Mouse (Mus musculus) embryonic facial prominence, embryonic 14.5 days (tissue): ENCODE data around the gene Lrfn3. TPM values are rescaled to one million over a fixed set of nuclear protein-coding genes. Genes with fewer than 3 reads are reported as not detected.

ENCODE experiments used
- polyA plus RNA-seq: library from polyadenylated mRNA; unstranded; fragments of >200 nt; fragmentation: Nextera tagmentation; extraction: Ambion mirVana; gene quantifications from 2 replicates; pipeline ENCODE4 v1.2.1, GENCODE M21; 2014

Lrfn3 gene
- polyA plus RNA-seq, 1 experiment from 2014 or later = 4.2 TPM

Other genes starting within 250 kb of the Lrfn3 start
- gene Zfp382, start 240.8 kb downstream of the Lrfn3 start, polyA plus RNA-seq = 5.8 and 6.5 TPM in 2 replicates
- 18.1 and 18.4 TPM in 2 replicates for gene Zfp146, start 193.0 kb downstream of the Lrfn3 start, polyA plus RNA-seq
- 7.4 and 17.0 TPM in 2 replicates for gene Cox7a1, start 178.6 kb downstream of the Lrfn3 start, polyA plus RNA-seq
- 96.4 and 107 TPM in 2 replicates for gene Capns1, start 164.0 kb downstream of the Lrfn3 start, polyA plus RNA-seq
- 172 and 180 TPM in 2 replicates for gene Polr2i, start 130.8 kb downstream of the Lrfn3 start, polyA plus RNA-seq
- gene Tbcb, start 130.5 kb downstream of the Lrfn3 start, polyA plus RNA-seq = 166 and 169 TPM in 2 replicates
- 1.1 and 1.4 TPM in 2 replicates for gene Ovol3, start 127.0 kb downstream of the Lrfn3 start, polyA plus RNA-seq
- gene Thap8, start 82.7 kb downstream of the Lrfn3 start, polyA plus RNA-seq = 0.22 and 0.28 TPM in 2 replicates
- gene Wdr62, start 82.4 kb downstream of the Lrfn3 start, polyA plus RNA-seq = 7.5 and 7.7 TPM in 2 replicates
- 51.8 and 58.1 TPM in 2 replicates for gene Clip3, start 71.0 kb downstream of the Lrfn3 start, polyA plus RNA-seq
- gene Alkbh6, start 54.1 kb downstream of the Lrfn3 start, polyA plus RNA-seq = 69.4 and 72.3 TPM in 2 replicates
- 25.4 and 35.4 TPM in 2 replicates for gene Syne4, start 48.0 kb downstream of the Lrfn3 start, polyA plus RNA-seq
- not detected in 2 replicates for gene E130208F15Rik, start 41.0 kb downstream of the Lrfn3 start, polyA plus RNA-seq
- 18.8 and 19.5 TPM in 2 replicates for gene Sdhaf1, start 38.9 kb downstream of the Lrfn3 start, polyA plus RNA-seq
- 82.9 and 97.0 TPM in 2 replicates for gene Tyrobp, start 51.0 kb upstream of the Lrfn3 start, polyA plus RNA-seq
- gene Hcst, start 57.1 kb upstream of the Lrfn3 start, polyA plus RNA-seq = 2.2 and 2.4 TPM in 2 replicates
- 1.0 and 2.0 TPM in 2 replicates for gene Nfkbid, start 59.0 kb upstream of the Lrfn3 start, polyA plus RNA-seq
- 51.0 and 53.6 TPM in 2 replicates for gene Aplp1, start 82.8 kb upstream of the Lrfn3 start, polyA plus RNA-seq
- 0.45 and 0.82 TPM in 2 replicates for gene Kirrel2, start 94.9 kb upstream of the Lrfn3 start, polyA plus RNA-seq
- gene Nphs1, start 95.5 kb upstream of the Lrfn3 start, polyA plus RNA-seq = 0.22 and 0.35 TPM in 2 replicates
- gene Prodh2, start 130.8 kb upstream of the Lrfn3 start, polyA plus RNA-seq = not detected in 2 replicates
- 9.7 and 10.9 TPM in 2 replicates for gene Arhgap33, start 172.3 kb upstream of the Lrfn3 start, polyA plus RNA-seq
- 16.8 and 20.4 TPM in 2 replicates for gene Hspb6, start 189.4 kb upstream of the Lrfn3 start, polyA plus RNA-seq
- 8.1 and 9.9 TPM in 2 replicates for gene Proser3, start 189.5 kb upstream of the Lrfn3 start, polyA plus RNA-seq
- 45.7 and 50.5 TPM in 2 replicates for gene Lin37, start 197.1 kb upstream of the Lrfn3 start, polyA plus RNA-seq
- gene U2af1l4, start 200.5 kb upstream of the Lrfn3 start, polyA plus RNA-seq = 85.4 and 88.0 TPM in 2 replicates
- 4.7 and 5.1 TPM in 2 replicates for gene Gm49396, start 200.6 kb upstream of the Lrfn3 start, polyA plus RNA-seq
- 108 and 113 TPM in 2 replicates for gene Psenen, start 200.9 kb upstream of the Lrfn3 start, polyA plus RNA-seq
- gene Igflr1, start 202.7 kb upstream of the Lrfn3 start, polyA plus RNA-seq = 2.1 and 2.9 TPM in 2 replicates
- gene Kmt2b, start 226.0 kb upstream of the Lrfn3 start, polyA plus RNA-seq = 11.7 and 13.3 TPM in 2 replicates
- gene Zbtb32, start 236.1 kb upstream of the Lrfn3 start, polyA plus RNA-seq = 0.26 and 0.45 TPM in 2 replicates